In the genomic region with DNA sequence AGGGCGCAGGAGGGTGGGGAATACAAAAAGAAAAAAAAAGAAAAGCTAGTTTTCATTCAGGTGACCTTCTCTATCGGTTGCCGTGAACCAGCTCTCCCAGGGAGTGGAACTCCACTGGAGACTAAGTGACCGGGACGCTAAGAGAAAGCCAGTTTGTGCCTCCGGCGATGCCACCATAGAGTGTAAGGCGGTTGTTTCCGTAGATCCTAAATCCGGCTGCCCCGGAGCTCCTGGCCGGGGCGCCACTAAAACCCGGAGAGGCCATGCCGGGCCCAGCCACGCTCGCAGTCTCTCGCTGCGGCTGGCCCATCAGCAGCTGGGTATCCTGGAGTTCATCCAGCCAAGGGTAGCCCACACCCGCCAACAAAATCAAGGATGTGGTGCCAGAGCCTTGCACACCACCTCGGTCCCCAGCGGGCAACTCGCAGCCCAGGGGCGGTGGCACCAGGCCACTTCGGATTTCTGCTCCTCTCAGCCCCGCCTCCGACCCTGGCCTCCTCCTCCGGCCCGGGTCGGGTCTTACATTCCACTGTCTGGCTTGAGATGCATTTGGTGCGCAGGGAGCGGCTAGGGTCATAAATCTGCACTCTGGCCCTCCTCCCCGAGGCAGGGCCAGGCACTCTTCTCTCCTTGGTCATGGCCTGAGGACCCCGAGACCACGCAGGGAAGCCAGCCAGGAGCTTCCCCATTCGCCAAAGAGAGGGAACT, we compare ENCODE assay signal across 8 mouse cellular contexts. TPM values are rescaled to one million over a fixed set of nuclear protein-coding genes. Genes with fewer than 3 reads are reported as not detected.
DNase-seq lines count a peak whose midpoint lies in the region; ATAC-seq and TF ChIP-seq lines count a peak whose summit lies in the region.

No protein-coding gene starts in this region.

- peaks cover 12% of the 10 kb centered on the region; the same call in 1 of the 2 replicates for H3K4me1 ChIP-seq in hindbrain, postnatal 0 days (ENCODE audit: insufficient read depth, low read length)

- DNase-seq in adrenal gland, adult 2 months, result peak; percentile 99
- peak; percentile 94 for DNase-seq in gastrocnemius, postnatal 10 days
- peak; percentile 90 for DNase-seq in hindbrain, postnatal 0 days (ENCODE audit: low spot score)
- DNase-seq in left cerebral cortex, postnatal 25 days (ENCODE audit: low spot score in 2 of 2), result peak; percentile 73 to 77
- peak; percentile 77 for DNase-seq in right cerebral cortex, postnatal 25 days

- no peaks in the 10 kb centered on the region for H3K27me3 ChIP-seq in hindbrain, postnatal 0 days (ENCODE audit: insufficient read depth, low read length)

- ATAC-seq in common myeloid progenitor, adult 5-6 weeks (replicated peaks; ENCODE audit: low read depth, poor library complexity, severe bottlenecking), result peak; percentile 45
- ATAC-seq in hindbrain, postnatal 0 days, result peak; percentile 50
- ATAC-seq in megakaryocyte progenitor cell, adult 5-6 weeks (replicated peaks; ENCODE audit: poor library complexity), result peak; percentile 44
- no peak; the same call in 1 of the 2 replicates for ATAC-seq in megakaryocyte-erythroid progenitor cell, adult 5-6 weeks (replicated peaks; ENCODE audit: low FRiP score, low TSS enrichment, poor library complexity, severe bottlenecking)

- peak overlapping the region; percentile 91 for H3K9ac ChIP-seq in hindbrain, postnatal 0 days (replicated peaks; ENCODE audit: low read length)

- no peaks in the 10 kb centered on the region for H3K36me3 ChIP-seq in hindbrain, postnatal 0 days (ENCODE audit: insufficient read depth, low read length)

- H3K4me2 ChIP-seq in hindbrain, postnatal 0 days (ENCODE audit: low read depth, low read length), result peak overlapping the region; percentile 93

- intact Hi-C loops in left cerebral cortex, postnatal 25 days (cut with DNase I), result no loop called here

- WGBS in hindbrain, postnatal 0 days, result under 1% methylated on average over 36 of the region's 36 CpGs

- H3K27ac ChIP-seq in hindbrain, postnatal 0 days, result peak overlapping the region; percentile 100

- H3K4me3 ChIP-seq in hindbrain, postnatal 0 days (ENCODE audit: low read length), result peak overlapping the region; percentile 98

- no peaks in the 10 kb centered on the region for H3K9me3 ChIP-seq in hindbrain, postnatal 0 days (ENCODE audit: low read length)

- no peak for TF ChIP-seq CTCF in hindbrain, postnatal 0 days (IDR thresholded peaks at IDR 0.05; ENCODE audit: low read depth)

RNA-seq across cellular contexts. Expression of gene Tnrc18, which starts 4.0 kb away (rescaled TPM):
- total RNA-seq in adrenal gland, adult 2 months (2021), result 10 to 100 TPM; 58.6 to 72.1 TPM
- 91.5 and 110 TPM in 2 replicates for polyA plus RNA-seq in adrenal gland, adult 2 months (2012; rRNA removed)
- 17.5 and 17.9 TPM in 2 replicates for total RNA-seq in common myeloid progenitor, adult 5-6 weeks (2017)
- 10 to 100 TPM; 44.8 to 64.7 TPM for total RNA-seq in gastrocnemius, postnatal 10 days (2021)
- 134 and 137 TPM in 2 replicates for total RNA-seq in hindbrain, postnatal 0 days (2014; rRNA removed)
- polyA plus RNA-seq in hindbrain, postnatal 0 days (2015; fragmentation: Nextera tagmentation; extraction: Ambion mirVana), result 17.0 and 19.9 TPM in 2 replicates
- total RNA-seq in left cerebral cortex, postnatal 25 days (2021), result 100 to 1,000 TPM; 114 to 125 TPM
- 27.3 and 30.2 TPM in 2 replicates for total RNA-seq in megakaryocyte progenitor cell, adult 5-6 weeks (2015)
- 10.9 and 14.5 TPM in 2 replicates for total RNA-seq in megakaryocyte progenitor cell, adult 5-6 weeks (2017)
- 8.8 and 11.7 TPM in 2 replicates for total RNA-seq in megakaryocyte-erythroid progenitor cell, adult 5-6 weeks (2014; fragmentation: Nextera tagmentation)
- total RNA-seq in megakaryocyte-erythroid progenitor cell, adult 5-6 weeks (2017), result 0.85 and 4.2 TPM in 2 replicates
